Mouse (Mus musculus): ENCODE measurements around the gene Mdh2. TPM values are rescaled to one million over a fixed set of nuclear protein-coding genes. Genes with fewer than 3 reads are reported as not detected.

Mdh2 gene
- polyA plus RNA-seq, 1 experiment: 746 TPM

GRCm38 (mm10) chr5:135804735-135805134 lies 26.5 kb downstream of the Mdh2 start:
- no peak for TF ChIP-seq GATA1 (IDR thresholded peaks at IDR 0.05; ENCODE audit: low read length)

DNA sequence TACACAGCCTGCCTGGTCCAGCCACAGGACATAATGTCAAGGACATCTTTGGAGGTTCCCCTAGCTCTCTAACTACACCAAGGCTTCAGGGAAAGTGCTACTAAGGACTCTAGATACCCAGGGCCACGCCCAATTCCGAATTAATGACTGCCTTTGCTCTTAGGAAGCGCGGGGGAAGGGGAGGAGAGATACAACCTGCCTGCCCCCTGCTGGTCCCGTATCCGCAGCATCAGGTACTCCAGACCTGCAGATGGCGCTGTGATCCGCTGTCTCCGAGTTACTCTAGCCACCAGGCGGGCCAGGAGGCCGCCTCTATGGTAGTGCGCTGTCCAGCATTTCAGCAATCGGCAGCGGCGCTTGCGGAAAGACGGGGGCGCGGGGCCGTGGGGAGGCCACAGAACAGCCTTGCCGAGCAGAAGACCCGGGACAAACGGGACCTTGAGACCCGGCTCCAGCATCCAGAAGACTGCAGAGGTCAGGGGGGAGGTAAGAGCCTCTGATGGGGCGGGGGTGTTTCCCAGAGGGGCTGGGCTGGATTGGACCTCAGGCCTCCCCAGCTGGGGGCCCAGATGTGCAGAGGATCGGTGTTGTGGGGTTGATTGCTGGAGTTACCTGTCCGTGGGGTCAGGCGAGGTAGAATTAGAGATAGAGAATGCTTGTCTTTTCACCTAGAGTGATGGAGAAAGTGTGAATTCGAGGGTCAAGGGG lies 28.4 kb downstream of the Mdh2 start, which contains the start of gene Srrm3:
TSS of gene Srrm3 (plus strand) at position 336 of the 708 bp plus-strand sequence.
- TF ChIP-seq GATA1 (IDR thresholded peaks at IDR 0.05; ENCODE audit: low read length): no peak

DNA sequence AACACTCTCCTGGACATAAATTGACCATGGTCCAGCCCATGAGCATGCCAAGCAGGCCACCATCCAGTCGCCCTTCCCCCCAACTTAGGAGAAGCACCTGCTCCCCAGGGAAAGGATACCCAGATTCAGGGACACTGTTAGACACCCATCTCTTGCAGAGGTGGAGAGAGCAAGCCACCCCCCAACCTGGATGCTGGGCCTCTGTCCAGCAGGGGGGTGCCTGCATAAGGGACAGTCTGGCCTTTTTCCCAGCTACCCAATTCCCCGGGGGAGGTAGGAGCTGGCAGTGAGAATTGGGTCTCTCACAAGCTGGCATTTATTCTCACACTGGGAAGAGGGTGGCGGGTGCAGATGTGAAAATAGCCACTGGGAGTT lies 29.0 kb downstream of the Mdh2 start:
- TF ChIP-seq GATA1 (IDR thresholded peaks at IDR 0.05; ENCODE audit: low read length): no peak

DNA sequence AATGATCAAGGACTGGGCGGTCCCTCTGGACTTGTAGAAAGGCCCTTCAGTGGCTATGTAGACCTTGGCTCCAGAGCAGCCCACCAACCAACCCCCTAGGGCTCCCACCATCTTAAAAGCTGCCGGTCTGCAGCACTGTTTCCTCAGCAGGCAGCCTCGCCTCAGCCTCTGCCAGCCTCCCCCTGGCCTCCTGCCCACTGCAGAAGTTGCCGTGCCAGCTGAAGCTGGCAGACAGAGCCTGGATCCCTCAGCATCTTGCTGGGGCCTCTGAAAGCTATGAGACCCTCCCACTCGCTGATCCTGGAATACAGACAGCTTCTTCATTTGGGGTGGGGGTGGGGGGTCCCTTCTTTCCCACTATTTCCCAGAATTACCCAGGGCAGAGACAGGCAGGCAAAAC lies 34.7 kb downstream of the Mdh2 start:
- no peak for TF ChIP-seq GATA1 (IDR thresholded peaks at IDR 0.05; ENCODE audit: low read length)

DNA sequence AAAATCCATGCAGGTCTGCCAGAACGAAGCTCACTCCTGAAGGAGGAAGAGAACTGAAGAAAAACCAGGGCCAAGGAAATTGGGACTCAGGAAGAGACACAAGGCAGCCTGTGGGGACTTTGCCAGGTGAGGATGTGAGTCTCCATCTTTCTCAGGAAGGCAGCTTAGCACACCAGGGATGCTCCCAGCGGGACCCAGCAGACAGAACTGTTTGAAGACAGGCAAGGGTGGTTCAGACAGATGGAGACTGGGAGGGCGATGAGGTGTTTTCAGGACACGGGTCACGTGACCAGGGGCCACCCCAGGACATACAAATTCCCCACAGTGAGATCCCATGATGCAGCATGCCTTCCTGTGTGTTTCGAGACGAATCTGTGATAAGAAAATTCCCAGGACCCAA lies 40.2 kb downstream of the Mdh2 start:
- no peak for TF ChIP-seq GATA1 (IDR thresholded peaks at IDR 0.05; ENCODE audit: low read length)

DNA sequence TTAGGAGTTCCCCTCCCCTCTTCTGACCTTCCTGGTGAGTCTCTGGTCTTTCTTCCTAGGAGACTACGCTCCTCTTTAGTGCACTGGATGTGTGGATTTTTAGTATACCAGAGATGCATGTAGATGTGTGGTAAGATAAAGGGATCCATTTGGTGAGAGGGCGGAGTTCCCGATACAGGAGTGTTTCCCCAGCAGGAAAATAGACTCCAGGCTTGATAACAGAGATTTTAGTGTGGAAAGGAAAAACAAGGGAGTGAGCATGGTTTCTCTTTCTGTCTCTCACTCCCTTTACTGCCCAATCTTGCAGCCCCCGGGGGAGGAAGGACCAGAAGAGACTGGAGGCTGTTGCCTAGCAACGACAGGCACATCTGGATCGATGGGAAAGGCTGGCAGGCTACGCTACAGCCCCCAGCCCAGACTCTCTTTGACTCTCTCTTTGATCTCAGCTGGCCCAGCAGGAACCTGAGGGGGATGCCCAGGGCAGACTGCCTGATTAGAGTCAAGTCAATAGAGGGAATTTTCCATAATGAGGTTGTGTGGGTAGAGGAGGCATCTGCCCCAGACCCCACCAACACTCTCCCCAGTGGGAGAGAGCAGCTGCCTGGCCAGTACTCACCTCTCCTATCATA lies 44.1 kb downstream of the Mdh2 start:
- no peak for TF ChIP-seq GATA1 (IDR thresholded peaks at IDR 0.05; ENCODE audit: low read length)

DNA sequence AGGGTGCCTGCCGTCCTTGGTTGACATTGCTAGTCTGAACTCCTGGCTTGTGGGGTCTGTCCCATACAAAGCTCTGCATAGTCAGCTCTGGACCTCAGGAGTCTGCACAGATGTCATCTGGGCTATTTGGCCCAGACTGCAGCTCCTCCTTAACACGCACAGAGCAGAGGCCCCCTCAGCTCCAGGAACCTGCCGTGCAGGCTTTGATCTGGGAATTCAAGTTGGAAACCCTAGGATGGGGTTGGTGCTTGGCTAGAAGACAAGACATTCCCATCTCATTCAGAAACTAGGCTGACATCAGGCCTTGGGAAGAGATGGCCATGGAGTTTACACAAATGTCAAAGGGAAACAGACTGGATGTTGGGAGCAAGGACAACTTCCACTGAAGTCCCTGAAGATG lies 46.2 kb downstream of the Mdh2 start:
- no peak for TF ChIP-seq GATA1 (IDR thresholded peaks at IDR 0.05; ENCODE audit: low read length)

DNA sequence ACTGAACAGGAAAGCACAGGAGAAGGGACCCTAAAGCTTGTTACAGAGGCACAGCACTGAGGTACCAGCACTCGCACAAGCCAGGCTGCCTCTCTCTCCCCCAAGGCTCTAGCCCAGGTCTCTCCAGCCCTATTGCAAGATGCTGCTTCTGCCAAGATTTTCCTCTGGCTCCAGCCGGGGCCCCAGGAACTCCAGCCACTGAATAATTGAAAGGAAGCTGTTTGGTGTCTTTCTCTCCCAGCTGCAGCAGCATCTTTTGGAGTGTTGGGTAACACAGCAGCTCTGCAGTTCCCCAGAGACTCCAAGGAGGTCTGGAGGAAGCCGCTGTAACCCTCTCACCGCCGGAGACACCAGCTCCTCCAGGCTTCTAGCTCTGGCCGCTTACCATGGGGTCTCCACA lies 47.9 kb downstream of the Mdh2 start:
- no peak for TF ChIP-seq GATA1 (IDR thresholded peaks at IDR 0.05; ENCODE audit: low read length)

DNA sequence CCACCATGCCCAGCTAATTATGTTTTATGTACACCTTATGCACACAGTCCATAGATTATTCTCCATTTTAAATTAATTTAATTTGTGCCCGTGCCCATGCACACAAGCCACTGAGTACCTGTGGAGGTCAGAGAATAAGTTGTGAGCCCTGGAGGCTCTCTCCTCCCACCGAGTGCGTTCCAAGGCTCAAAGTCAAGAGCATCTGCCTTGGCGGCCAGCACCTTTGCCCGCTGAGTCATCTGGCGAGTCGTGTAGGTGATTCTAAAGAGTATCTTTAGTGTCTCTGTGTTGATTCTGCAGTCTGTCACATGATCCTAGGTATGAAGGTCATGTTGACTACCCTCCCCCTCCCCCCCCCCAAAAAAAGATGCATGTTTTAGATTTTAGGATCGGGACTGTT lies 51.1 kb downstream of the Mdh2 start:
- no peak for TF ChIP-seq GATA1 (IDR thresholded peaks at IDR 0.05; ENCODE audit: low read length)

- TF ChIP-seq GATA1 (IDR thresholded peaks at IDR 0.05; ENCODE audit: low read length): no peak
Observed at GRCm38 (mm10) chr5:135832729-135833128, 54.4 kb downstream of the Mdh2 start.

DNA sequence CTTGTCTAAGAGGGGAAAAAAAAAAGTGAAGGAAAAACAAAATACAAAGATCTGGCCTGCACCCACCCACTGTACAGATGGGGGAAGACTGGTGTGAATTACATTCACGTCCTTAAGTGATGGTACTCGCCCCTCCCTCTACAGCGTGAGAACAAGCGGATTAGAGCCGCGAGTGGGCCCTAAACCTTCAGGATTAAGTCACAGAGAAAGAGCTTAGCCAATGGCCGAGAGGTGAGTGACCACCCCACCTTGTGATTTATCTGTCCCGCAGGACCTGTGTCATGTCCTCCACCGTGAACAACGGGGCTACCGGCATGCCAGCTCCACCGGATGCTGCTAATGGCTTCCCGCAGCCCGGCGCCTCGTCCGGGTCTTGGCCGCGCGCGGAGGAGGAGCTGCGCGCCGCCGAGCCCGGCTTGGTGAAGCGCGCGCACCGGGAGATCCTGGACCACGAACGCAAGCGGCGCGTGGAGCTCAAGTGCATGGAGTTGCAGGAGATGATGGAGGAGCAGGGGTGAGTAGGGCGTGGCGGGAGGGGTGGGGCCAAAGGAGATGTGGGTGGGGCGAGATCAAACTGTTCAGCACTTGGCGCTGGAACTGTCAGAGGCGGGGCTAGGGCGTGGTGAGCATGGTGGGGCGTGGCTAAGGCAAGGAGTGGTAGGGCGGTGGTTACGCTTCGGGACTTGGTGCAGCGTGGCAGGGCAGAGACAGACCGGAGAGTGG lies 56.6 kb downstream of the Mdh2 start:
- no peak for TF ChIP-seq GATA1 (IDR thresholded peaks at IDR 0.05; ENCODE audit: low read length)

DNA sequence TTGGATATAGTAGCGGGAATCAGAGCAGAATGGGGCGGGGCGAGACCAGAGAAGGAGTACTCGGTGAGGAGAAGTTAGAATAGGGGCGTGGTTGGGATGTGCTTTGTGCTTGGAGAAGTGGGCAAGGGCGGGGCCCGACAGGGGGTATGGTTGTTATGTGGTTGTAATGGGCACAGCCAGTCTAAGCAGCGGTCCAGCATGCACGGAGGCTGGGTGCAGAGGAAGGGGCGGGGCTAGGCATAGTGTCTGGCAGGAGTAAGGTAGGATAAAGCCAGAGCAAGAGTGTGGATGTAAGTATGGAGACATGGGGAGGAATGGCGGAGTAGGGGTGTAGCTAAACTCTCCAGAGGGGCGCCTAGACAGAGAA lies 57.2 kb downstream of the Mdh2 start:
- TF ChIP-seq GATA1 (IDR thresholded peaks at IDR 0.05; ENCODE audit: low read length): no peak

GRCm38 (mm10) chr5:135835981-135836380 lies 57.7 kb downstream of the Mdh2 start:
- TF ChIP-seq GATA1 (IDR thresholded peaks at IDR 0.05; ENCODE audit: low read length): no peak

Other genes with a start within 250 kb of the Mdh2 start
- gene Hip1, start 233.4 kb upstream of the Mdh2 start, polyA plus RNA-seq (2012): not detected in 2 replicates
- not detected in 2 replicates for gene Ccl26, start 214.9 kb upstream of the Mdh2 start, polyA plus RNA-seq (2012)
- not detected in 2 replicates for gene Ccl24, start 205.4 kb upstream of the Mdh2 start, polyA plus RNA-seq (2012)
- gene Rhbdd2, start 145.9 kb upstream of the Mdh2 start, polyA plus RNA-seq (2012): 45.0 and 47.2 TPM in 2 replicates
- gene Por, start 108.4 kb upstream of the Mdh2 start, polyA plus RNA-seq (2012): 184 and 218 TPM in 2 replicates
- gene Tmem120a, start 34.0 kb upstream of the Mdh2 start, polyA plus RNA-seq (2012): 15.1 and 18.6 TPM in 2 replicates
- gene Styxl1, start 95 bp upstream of the Mdh2 start, polyA plus RNA-seq (2012): 0.05 TPM in 1 of 2 replicates, not detected in the other
- not detected in 2 replicates for gene Srrm3, start 28.4 kb downstream of the Mdh2 start, polyA plus RNA-seq (2012)
- gene Hspb1, start 109.4 kb downstream of the Mdh2 start, polyA plus RNA-seq (2012): not detected in 2 replicates
- 226 and 268 TPM in 2 replicates for gene Ywhag, start 156.1 kb downstream of the Mdh2 start, polyA plus RNA-seq (2012)
- gene Ssc4d, start 196.1 kb downstream of the Mdh2 start, polyA plus RNA-seq (2012): 2.6 and 3.9 TPM in 2 replicates
- not detected in 2 replicates for gene Zp3, start 201.6 kb downstream of the Mdh2 start, polyA plus RNA-seq (2012)
- gene Dtx2, start 216.3 kb downstream of the Mdh2 start, polyA plus RNA-seq (2012): 25.4 and 25.7 TPM in 2 replicates